Mouse (Mus musculus) fibroblast of lung, adult 2 months (primary cell): ENCODE results near the gene 1700025G04Rik.

Experiments
- DNase-seq: peaks from one replicate; pipeline ENCODE4 v3.0.0-alpha.2; 2011; ENCODE audit warnings: low read depth

1700025G04Rik gene

DNA sequence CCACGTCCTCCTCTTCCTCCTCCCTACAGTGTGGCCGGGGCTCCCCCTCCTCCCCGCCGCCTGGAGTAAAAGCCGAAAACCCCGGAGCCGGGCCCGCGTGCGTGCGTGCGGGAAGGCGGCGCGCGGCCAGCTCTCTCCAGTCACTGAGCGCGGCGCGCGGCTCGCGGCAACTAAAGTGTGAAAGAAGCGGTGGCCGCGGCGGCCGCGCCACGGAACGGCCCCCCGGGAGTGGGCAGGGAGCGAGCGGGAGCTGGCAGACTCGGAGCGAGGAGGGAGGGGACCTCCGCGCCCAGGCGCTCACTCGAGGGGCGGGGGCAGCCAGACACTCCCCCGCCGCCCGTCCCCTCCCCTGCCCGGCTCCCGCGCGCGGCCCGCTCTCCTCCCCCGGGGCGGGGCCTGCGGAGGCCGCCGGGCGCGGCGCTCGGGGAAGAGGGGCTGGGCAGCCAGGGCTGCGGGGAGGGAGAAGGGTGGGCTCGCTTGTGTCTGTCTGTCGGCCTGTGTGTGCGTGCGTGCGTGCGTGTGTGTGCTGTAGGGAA is at the start of gene 1700025G04Rik:
Gene 1700025G04Rik (minus strand): TSS at position 108 of the 536 bp plus-strand sequence.
- no peak for DNase-seq

DNA sequence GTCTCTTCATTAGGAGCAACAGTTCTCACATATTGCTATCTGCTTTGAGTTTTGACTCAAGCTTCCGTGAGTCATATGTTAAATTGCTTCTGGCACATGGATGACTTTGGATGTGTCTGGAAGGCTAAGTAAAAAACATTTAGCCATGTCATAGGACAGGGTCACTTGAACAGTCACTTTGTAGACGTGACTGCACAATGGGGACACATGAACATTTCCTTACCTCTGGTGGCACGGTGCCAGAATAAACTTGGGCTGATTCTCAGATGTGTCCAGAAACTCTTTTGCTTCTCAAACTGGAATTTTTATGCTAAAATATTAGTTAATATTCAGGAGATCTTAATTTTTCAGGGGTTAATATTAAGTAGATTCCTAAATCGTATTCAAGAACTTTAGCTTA is 49.6 kb upstream of the 1700025G04Rik start:
- no peak for DNase-seq

DNA sequence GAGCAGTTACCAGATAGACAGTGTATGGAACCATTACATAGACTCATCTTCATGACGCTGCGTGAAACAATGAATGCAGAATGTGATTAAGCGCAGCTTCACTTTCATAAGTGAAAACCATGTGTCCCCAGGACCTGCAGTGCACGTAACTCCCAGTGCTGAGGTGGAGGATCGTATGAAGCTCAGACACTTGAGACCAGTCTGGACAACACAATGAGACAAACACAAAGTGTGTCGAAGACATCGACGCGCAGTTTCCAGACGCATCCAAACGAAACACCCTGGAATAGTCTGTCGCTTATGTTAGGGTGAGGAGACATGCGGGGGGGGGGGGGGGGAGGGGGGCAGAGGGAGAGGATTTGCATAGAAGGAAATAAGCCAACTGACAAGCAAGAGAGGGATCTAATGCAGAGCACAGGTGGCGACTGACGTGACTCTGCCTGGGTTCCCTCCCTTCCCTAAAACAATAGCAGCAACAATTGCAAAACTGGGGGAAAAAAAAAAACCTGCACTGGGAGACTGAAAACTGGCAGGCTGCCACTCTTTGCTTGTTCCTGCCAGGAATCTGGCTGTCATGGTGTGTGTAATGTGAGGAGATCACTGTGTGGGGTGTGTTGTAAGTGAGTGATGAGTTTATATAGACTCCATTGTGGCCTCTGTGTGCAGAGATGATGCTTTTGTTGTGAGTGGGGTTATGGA is 40.3 kb upstream of the 1700025G04Rik start:
- no peak for DNase-seq

DNA sequence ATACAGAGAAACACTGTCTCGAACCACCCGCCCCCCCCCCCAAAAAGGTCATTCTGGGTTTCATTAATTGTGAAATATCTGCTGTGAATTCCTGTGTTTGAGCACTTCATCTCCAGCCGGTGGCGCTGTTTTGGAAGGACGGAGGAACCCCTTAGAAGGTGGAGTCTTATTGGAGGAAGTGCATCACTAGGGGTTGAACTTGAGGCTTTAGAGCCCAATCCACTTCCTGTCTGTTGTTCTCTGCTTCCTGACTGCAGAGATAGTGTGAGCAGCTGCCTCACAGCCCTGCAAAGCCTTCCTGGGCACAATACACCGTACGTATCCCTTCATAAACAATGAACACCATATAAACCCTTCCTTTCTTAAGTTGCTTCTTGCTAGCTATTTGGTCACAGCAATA is 35.5 kb upstream of the 1700025G04Rik start:
- no peak for DNase-seq

DNA sequence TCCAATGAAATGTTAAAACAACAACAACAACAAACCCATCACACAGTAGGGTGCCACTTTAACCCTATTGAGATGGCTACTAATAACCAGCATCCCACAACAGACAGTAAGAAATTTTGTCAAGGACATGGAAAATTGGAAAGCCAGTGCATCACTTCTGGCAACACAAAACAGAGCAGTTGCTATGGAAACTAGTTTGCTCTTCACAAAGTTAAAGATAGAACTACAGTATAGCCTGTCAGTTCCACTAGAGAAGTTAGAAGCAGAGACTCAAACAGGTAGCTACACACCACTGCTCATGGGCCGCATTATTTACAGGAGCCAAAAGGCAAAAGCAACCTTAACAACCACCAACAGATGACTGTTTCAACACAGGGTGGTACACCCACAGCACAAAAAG is 20.2 kb upstream of the 1700025G04Rik start:
- DNase-seq, result no peak

DNA sequence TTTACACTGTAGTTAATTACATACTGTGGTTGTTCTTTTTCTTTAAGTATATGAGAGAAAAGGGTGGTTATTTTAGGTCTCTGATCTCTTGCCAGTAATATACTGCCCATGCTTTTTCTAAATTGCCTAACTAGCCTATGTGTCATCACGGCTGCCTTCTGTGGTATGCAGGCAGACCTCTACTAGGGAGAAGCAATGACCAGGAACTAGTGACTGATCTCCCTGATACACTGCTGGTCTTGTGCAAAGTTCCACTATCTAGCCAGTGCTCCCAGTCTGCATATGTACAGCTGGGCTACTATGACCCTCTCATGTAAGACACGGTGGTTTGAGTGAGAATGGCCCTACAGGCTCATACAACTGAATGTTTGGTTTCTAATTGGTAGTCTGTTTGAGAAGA is 16.2 kb upstream of the 1700025G04Rik start:
- no peak for DNase-seq

DNA sequence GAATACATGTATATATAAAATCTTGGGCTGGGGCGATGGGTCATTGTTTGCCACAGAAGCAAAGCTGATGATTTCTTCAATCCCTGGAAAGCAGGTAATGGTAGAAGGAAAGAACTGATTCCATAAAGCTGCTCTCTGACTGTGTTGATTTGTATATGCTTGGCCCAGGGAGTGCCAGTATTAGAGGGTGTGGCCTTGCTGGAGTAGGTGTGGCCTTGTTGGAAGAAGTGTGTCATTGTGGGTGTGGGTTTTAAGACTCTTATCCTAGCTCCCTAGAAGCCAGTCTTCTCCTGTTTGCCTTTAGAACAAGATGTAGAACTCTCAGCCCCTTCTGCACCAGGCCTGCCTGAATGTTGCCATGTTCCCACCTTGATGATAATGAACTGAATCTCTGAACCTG is 15.3 kb upstream of the 1700025G04Rik start:
- DNase-seq, result no peak

DNA sequence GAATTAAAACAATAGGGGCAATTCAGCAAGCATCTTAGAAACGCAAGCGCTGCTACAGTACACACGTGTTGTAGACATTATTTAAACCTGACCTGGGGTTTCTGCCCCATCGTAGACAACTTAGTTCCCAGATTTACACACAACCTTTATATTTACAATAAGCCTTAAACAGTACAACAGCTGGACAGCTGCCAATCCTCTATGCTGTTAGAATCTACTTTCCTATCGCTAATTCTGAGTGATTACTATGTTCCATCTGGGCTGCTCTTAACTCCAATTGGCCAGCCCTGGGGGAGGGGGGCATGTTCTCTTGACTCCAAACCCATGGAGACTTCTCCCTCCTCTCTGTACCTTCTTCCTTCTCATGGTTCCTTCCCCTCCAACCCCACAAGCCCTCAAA is 11.8 kb upstream of the 1700025G04Rik start:
- DNase-seq, result no peak

DNA sequence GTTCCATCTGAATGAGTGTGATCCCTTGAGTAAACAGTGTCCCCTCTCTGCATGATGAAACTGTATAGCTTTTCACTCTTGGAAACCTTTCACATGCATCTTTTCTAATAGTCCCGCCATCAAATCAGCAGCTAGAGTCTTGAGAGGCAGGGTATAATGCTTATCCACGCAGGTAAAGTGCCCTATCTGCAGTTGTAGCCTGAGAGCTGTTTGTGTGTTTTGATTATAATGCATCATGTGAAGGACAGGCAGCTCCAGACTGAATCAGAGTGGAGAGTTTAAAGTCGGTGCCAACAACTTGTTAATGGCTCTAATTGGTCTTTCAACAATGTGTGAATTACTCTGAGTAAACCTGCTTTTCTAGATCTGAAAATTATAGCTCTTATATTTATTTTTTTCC is 6.1 kb upstream of the 1700025G04Rik start:
- DNase-seq, result no peak

DNA sequence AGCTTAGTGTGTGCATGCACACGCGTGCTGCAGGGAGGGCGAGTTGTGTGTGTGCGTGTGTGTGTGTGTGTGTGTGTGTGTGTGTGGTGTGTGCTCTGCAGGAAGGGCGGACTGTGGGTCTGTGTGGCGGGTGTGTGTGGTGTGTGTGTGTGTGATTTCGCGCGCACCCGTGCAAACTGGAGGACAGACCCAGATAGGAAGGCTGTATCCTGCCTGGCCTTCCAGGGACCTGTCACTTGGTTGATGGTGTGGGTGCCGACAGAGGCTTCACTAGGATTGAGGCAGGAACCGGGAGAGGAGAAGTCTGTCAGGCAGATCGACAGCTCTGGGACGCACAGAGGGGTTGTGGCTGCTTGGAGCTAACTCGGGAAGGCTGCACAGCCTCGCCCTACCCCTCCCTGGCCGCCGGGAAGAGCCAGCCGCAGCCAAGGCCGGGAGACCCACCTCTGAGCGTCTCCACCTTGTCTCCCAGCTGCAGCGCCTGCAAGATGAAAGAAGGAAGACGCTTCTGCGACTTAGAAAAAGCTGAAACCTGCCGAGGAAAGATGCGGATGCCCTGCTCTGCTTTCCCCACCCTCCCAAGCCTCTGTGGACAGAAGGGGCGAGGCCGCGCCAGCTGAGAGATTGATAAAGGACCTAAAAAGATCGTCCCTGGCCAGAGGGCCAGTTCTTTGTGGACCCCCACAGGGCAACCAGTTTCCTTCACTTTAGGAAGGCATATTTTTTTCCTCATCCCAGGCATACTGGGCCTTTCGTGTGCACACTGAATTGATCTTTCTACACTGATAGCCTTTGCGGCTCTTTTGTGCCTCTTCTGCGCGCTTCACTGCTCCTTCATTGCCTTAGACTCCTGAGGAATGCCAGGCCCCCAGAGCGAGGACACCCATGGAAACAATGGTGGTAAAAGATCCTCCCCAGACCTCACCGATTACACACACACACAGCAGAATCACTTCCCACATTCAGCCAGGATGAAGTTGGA is 930 bp upstream of the 1700025G04Rik start:
- DNase-seq, result no peak

DNA sequence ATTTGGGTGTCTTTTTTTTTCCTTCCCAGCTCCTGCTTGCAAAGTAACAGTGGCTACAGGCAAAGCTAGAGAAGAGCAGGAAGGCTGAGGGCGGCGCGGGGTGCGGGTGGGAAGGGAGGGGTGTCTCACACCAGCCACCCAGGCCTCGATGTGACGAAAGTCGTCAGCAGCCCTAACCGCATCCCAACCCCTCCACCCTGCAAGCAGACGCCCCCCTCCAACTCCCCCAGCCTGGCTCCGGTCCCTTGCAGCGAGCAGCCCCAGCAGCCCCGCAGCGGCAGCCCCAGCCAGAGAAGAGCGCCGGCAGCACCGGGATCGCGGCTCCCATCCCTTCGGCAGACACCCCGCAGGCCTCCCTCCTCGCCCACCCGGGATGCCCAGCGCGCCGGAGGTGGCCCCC is 399 bp downstream of the 1700025G04Rik start:
- DNase-seq, result no peak

DNA sequence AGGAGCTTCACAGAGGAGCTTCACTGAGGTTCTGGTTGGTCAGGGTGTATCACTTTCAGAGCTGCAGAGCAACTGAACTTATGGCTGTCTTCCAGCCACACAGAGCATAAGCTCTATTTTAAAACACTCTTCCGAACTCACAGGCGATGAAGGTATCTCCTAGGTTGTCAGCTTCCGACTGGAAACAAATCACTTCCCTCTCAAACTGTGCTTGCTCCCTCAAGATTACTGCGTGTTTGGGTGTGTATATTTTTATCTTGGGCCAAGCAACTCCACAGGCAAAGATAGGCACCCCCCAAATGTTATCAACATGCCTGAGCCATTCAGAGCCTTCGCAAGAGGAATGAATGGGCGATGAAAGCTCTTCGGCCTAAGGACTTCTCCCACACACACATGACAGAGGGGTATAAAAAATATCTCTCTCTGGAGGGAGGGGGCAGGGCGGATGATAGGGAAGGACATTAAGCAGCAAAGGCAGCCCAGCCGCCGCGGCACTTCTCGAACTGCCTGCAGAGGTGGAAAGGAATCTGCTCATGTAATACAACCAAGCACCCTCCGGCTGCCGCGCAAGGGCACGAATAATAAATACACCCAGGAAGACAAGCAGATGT is 1.0 kb downstream of the 1700025G04Rik start:
- DNase-seq, result no peak

DNA sequence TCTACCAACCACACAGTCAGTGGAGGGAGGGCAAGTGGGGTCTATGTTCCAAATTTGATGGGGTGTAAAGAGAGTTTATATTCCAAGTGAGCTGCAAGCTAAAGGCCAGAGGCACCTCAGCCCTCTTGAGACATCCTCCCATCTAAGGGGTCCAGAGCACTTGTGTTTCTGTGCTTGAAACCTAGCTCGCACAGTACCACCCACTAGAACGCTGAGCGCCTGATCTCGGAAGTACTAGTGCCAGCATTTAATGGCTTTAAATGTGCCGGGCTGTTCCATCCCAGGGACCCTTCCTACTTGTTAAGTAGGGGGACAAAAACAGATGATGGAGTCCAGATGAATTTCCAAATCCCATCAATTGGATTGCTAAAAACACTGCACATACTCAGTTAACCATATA is 1.9 kb downstream of the 1700025G04Rik start:
- no peak for DNase-seq

DNA sequence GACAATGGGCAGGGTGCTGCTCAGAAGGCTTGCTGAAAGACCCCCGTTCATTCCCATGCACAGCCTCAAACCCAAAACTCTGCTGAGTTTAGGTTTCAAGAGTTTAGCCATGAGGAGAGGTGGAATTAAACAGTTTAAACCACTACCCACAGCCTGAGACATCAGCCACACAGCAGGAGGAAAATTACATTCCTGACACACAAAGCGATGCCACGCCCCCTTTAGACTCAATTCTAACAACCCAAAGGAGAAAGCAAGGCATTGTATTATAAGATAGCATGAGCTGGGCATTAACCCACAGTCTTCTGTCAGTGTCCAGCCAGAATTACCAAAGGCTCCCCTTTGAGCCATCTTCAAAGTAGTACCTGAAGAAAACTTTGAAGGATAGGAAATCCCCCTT is 3.0 kb downstream of the 1700025G04Rik start:
- no peak for DNase-seq

DNA sequence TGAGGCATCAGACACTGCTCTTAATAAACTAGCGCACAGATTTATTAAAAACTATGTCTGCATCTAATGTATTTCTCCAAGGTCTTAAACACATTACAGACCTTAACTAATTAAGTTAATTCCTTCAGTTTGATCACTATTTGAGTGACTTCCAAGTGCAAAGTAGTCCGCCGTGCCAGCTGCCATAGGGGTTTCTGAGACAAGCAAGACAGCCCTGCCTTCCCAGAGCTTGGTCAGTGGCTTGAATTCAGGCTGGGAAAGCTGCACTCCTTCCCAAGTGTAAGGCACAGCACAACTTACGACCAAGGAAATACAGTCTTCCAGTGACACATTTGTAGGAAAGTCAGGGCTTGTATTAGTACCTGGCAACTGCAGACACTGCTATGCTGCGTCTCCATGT is 4.4 kb downstream of the 1700025G04Rik start:
- no peak for DNase-seq

DNA sequence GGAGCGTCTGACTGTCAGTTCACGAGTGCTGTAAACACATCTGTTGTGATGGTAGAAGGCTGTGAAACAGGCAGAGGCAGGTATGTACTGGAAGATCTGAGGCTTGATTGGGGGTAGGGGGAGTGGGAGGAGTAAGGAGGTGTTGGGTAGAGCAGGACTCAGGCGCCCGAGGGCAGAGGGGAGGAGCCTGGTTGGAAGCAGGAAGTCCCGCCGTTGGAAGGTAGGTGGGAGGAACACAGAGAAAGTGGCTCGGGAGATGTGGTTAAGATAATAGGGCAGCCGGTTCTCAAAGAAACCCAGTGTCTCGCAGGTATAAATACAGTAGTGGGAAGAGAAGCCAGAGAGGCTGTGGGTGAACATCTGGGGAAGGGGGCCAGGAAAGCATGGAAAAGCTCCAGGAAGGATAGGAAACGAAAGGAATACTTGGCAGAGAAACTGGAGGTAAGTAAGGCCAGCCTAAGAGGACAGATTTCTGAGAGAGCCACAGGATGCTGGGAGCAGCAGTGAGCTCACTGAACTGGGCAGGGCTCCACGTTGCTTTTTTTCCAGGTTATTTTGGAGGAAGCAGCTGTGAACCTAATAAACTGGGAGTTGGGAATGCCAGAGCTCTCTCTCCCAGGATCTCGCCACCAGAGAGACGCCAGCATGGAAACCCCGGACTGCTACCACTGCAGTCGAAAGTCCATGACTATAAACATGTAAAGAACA is 5.1 kb downstream of the 1700025G04Rik start:
- no peak for DNase-seq

DNA sequence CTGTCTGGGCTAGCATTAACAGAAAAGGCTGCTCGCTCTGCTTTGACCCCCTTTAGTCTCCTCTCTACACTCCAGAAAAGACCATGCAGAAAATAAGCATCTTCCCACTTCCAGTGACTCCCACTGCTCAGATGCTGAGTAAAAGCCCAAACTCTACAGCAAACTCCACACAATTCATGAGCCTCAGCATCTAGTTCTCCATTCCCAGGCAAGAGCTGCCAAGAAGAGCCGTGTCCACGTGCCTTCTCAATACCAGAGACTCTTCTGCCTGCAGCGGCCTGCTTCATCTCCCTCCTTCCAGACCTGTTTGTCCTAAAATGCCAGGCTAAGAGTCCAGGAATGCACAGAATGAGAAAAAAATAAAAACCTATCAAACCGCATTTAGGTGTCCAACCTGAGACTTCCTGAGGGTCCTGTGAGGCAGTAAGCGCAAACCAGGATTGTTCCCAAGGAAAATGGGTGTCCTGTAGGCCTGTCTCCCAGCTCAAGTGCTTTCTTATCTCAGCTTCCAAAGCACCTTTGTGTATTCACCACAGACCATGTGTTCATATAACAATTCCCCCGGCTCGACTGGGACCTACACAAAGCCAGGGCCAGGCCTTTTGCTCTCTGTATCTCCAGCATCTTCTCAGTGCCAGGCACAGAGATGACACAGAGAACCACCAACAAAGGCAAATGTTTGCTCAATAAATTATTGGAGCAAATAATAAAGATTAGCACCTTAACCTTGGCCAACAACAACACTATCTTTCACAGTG is 7.8 kb downstream of the 1700025G04Rik start:
- no peak for DNase-seq

DNA sequence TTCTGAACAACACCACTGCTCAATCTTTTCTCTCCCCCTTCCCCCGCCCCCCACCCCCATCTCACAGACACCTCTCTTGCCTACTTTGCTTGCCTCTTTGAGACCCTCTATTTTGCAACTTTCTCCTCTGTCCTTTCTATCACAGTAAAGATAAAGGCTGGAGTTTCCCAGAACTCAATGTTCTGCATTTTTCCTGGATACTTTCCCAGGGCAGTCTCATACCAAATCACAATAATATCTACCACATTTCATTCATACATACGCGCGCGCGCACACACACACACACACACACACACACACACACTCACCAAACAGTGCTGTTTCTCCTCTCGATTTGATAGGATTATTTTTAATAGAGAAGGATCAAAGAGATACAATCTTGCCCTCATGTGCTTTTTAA is 8.8 kb downstream of the 1700025G04Rik start:
- DNase-seq, result no peak

DNA sequence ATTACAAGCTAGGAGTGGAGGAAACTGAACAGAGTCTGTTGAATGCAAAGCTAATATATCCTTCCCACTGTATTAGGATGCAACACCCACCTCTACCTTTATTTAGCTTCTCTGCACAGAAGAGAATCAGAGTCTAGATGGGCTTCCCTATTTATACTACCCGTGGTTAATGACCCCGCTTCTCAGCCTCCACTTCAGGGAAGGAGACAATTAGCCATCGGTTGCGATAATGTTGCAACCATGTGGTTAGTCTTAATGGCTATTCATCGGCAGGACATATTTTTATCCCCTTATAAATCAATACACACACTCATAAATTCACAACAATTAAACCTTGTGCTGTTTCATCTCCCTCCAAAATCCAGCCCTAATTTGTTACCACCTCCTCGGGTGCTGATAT is 9.7 kb downstream of the 1700025G04Rik start:
- DNase-seq, result no peak

DNA sequence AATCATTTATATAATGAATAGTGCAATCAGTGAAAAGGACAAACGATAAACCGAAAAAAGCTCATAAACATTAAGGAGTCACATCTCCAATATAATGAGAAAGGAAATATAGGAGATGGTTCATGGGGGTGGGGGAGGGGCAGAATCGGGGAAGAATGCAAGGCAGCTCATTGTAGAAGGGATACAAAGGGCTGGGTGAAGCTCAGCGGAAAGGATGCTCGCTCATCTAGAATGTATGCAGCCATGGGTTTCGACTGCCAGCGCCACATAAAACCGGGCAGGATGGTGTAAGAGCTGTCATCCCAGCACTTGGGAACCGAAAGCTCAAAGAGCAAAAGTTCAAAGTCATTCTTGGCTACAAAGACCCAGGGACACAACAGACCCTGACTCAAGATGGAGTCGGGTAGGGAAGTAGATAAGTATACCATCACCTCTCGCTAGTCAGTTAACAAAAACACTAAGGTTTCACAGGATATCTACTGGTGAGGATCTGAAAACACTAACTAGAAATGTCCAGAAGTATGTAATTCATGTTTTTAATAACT is 12.7 kb downstream of the 1700025G04Rik start:
- no peak for DNase-seq
